Mouse (Mus musculus): Measurements from ENCODE around the gene Mfap3. TPM values are rescaled to one million over a fixed set of nuclear protein-coding genes. Genes with fewer than 3 reads are reported as not detected.
A peak's percentile ranks its signal among the peaks of the same experiment; 100 is the strongest.

The Mfap3 gene
- polyA plus RNA-seq, 1 experiment from 2014 or later, result 58.0 TPM

- no peak for DNase-seq (ENCODE audit: low spot score)
- H3K4me1 ChIP-seq (ENCODE audit: control insufficient read depth, insufficient read depth, low read length), result no peaks in the 10 kb centered on the region
- no peak overlapping the region for H3K4me3 ChIP-seq (ENCODE audit: low read depth, low read length)
- H3K27ac ChIP-seq (ENCODE audit: low read depth, low read length), result no peak overlapping the region
- ATAC-seq (ENCODE audit: insufficient read depth, low FRiP score, low TSS enrichment), result no peak
- H3K4me2 ChIP-seq (ENCODE audit: low read depth), result no peak overlapping the region
- H3K36me3 ChIP-seq (ENCODE audit: control insufficient read depth, insufficient read depth, low read length), result peaks cover 7% of the 10 kb centered on the region
- no peaks in the 10 kb centered on the region for H3K9me3 ChIP-seq (ENCODE audit: control insufficient read depth, low read length)
- H3K27me3 ChIP-seq (ENCODE audit: control insufficient read depth, insufficient read depth, low read length), result no peaks in the 10 kb centered on the region
- 66% methylated on average over 3 of the region's 3 CpGs for WGBS
- no peak overlapping the region for H3K9ac ChIP-seq (ENCODE audit: low read length)
Observed at GRCm38 (mm10) chr11:57496462-57497039, 21.9 kb upstream of the Mfap3 start.

GRCm38 (mm10) chr11:57497701-57498100, 20.8 kb upstream of the Mfap3 start:
- H3K27ac ChIP-seq (ENCODE audit: low read depth, low read length), result no peak overlapping the region
- ATAC-seq (ENCODE audit: insufficient read depth, low FRiP score, low TSS enrichment) (no peak), DNase-seq (ENCODE audit: low spot score) (no peak)
- H3K4me2 ChIP-seq (ENCODE audit: low read depth), result no peak overlapping the region
- H3K9me3 ChIP-seq (ENCODE audit: control insufficient read depth, low read length), result no peaks in the 10 kb centered on the region
- peaks cover 7% of the 10 kb centered on the region for H3K36me3 ChIP-seq (ENCODE audit: control insufficient read depth, insufficient read depth, low read length)
- H3K9ac ChIP-seq (ENCODE audit: low read length), result no peak overlapping the region
- no peaks in the 10 kb centered on the region for H3K4me1 ChIP-seq (ENCODE audit: control insufficient read depth, insufficient read depth, low read length)
- H3K27me3 ChIP-seq (ENCODE audit: control insufficient read depth, insufficient read depth, low read length), result no peaks in the 10 kb centered on the region
- 64% methylated on average over 3 of the region's 3 CpGs for WGBS
- no peak overlapping the region for H3K4me3 ChIP-seq (ENCODE audit: low read depth, low read length)

- WGBS, result 92% methylated on average over 5 of the region's 5 CpGs
- H3K27ac ChIP-seq (ENCODE audit: low read depth, low read length), result no peak overlapping the region
- ATAC-seq (ENCODE audit: insufficient read depth, low FRiP score, low TSS enrichment) (no peak), DNase-seq (ENCODE audit: low spot score) (no peak)
- no peak overlapping the region for H3K4me3 ChIP-seq (ENCODE audit: low read depth, low read length)
- no peaks in the 10 kb centered on the region for H3K4me1 ChIP-seq (ENCODE audit: control insufficient read depth, insufficient read depth, low read length)
- H3K9me3 ChIP-seq (ENCODE audit: control insufficient read depth, low read length), result no peaks in the 10 kb centered on the region
- no peak overlapping the region for H3K4me2 ChIP-seq (ENCODE audit: low read depth)
- H3K36me3 ChIP-seq (ENCODE audit: control insufficient read depth, insufficient read depth, low read length), result peaks cover 5% of the 10 kb centered on the region
- no peaks in the 10 kb centered on the region for H3K27me3 ChIP-seq (ENCODE audit: control insufficient read depth, insufficient read depth, low read length)
- no peak overlapping the region for H3K9ac ChIP-seq (ENCODE audit: low read length)
Observed at GRCm38 (mm10) chr11:57498215-57498614, 20.2 kb upstream of the Mfap3 start.

- H3K4me3 ChIP-seq (ENCODE audit: low read depth, low read length), result no peak overlapping the region
- DNase-seq (ENCODE audit: low spot score), result no peak
- 94% methylated on average over 5 of the region's 5 CpGs for WGBS
- no peak overlapping the region for H3K4me2 ChIP-seq (ENCODE audit: low read depth)
- H3K27me3 ChIP-seq (ENCODE audit: control insufficient read depth, insufficient read depth, low read length), result no peaks in the 10 kb centered on the region
- H3K9ac ChIP-seq (ENCODE audit: low read length), result no peak overlapping the region
- no peaks in the 10 kb centered on the region for H3K9me3 ChIP-seq (ENCODE audit: control insufficient read depth, low read length)
- H3K4me1 ChIP-seq (ENCODE audit: control insufficient read depth, insufficient read depth, low read length), result no peaks in the 10 kb centered on the region
- no peak overlapping the region for H3K27ac ChIP-seq (ENCODE audit: low read depth, low read length)
- no peak for ATAC-seq (ENCODE audit: insufficient read depth, low FRiP score, low TSS enrichment)
- H3K36me3 ChIP-seq (ENCODE audit: control insufficient read depth, insufficient read depth, low read length), result peaks cover 4% of the 10 kb centered on the region
Observed at GRCm38 (mm10) chr11:57503155-57503554, 15.3 kb upstream of the Mfap3 start.

- Histone ChIP-seq H3K4me3 (ENCODE audit: low read depth, low read length) (no peak overlapping the region), H3K9ac (ENCODE audit: low read length) (no peak overlapping the region), H3K27ac (ENCODE audit: low read depth, low read length) (no peak overlapping the region), H3K9me3 (ENCODE audit: control insufficient read depth, low read length) (no peaks in the 10 kb centered on the region), H3K4me1 (ENCODE audit: control insufficient read depth, insufficient read depth, low read length) (no peaks in the 10 kb centered on the region), H3K36me3 (ENCODE audit: control insufficient read depth, insufficient read depth, low read length) (peaks cover 8% of the 10 kb centered on the region), H3K4me2 (ENCODE audit: low read depth) (no peak overlapping the region), H3K27me3 (ENCODE audit: control insufficient read depth, insufficient read depth, low read length) (no peaks in the 10 kb centered on the region)
- ATAC-seq (ENCODE audit: insufficient read depth, low FRiP score, low TSS enrichment), result no peak
- DNase-seq (ENCODE audit: low spot score), result no peak
- 30% methylated on average over 6 of the region's 6 CpGs for WGBS
Observed at GRCm38 (mm10) chr11:57506899-57507298, 11.6 kb upstream of the Mfap3 start.

- H3K27me3 ChIP-seq (ENCODE audit: control insufficient read depth, insufficient read depth, low read length), result no peaks in the 10 kb centered on the region
- ATAC-seq (ENCODE audit: insufficient read depth, low FRiP score, low TSS enrichment) (no peak), DNase-seq (ENCODE audit: low spot score) (no peak)
- H3K4me1 ChIP-seq (ENCODE audit: control insufficient read depth, insufficient read depth, low read length), result peaks cover 8% of the 10 kb centered on the region; the same call in 1 of the 2 replicates
- H3K27ac ChIP-seq (ENCODE audit: low read depth, low read length), result no peak overlapping the region
- no peak overlapping the region for H3K4me3 ChIP-seq (ENCODE audit: low read depth, low read length)
- WGBS, result 93% methylated on average over 5 of the region's 5 CpGs
- no peak overlapping the region for H3K9ac ChIP-seq (ENCODE audit: low read length)
- no peaks in the 10 kb centered on the region for H3K9me3 ChIP-seq (ENCODE audit: control insufficient read depth, low read length)
- no peak overlapping the region for H3K4me2 ChIP-seq (ENCODE audit: low read depth)
- H3K36me3 ChIP-seq (ENCODE audit: control insufficient read depth, insufficient read depth, low read length), result peaks cover 8% of the 10 kb centered on the region
Observed at GRCm38 (mm10) chr11:57515218-57515617, 3.2 kb upstream of the Mfap3 start.

GRCm38 (mm10) chr11:57516946-57517441, 1.5 kb upstream of the Mfap3 start:
- ATAC-seq (ENCODE audit: insufficient read depth, low FRiP score, low TSS enrichment), result no peak
- H3K4me2 ChIP-seq (ENCODE audit: low read depth), result no peak overlapping the region
- H3K27me3 ChIP-seq (ENCODE audit: control insufficient read depth, insufficient read depth, low read length), result no peaks in the 10 kb centered on the region
- peaks cover 8% of the 10 kb centered on the region; the same call in 1 of the 2 replicates for H3K4me1 ChIP-seq (ENCODE audit: control insufficient read depth, insufficient read depth, low read length)
- H3K4me3 ChIP-seq (ENCODE audit: low read depth, low read length), result no peak overlapping the region
- 75% methylated on average over 5 of the region's 5 CpGs for WGBS
- H3K9ac ChIP-seq (ENCODE audit: low read length), result no peak overlapping the region
- H3K27ac ChIP-seq (ENCODE audit: low read depth, low read length), result no peak overlapping the region
- H3K36me3 ChIP-seq (ENCODE audit: control insufficient read depth, insufficient read depth, low read length), result peaks cover 5% of the 10 kb centered on the region; the same call in 1 of the 2 replicates
- DNase-seq (ENCODE audit: low spot score), result no peak
- H3K9me3 ChIP-seq (ENCODE audit: control insufficient read depth, low read length), result no peaks in the 10 kb centered on the region

- no peaks in the 10 kb centered on the region for H3K9me3 ChIP-seq (ENCODE audit: control insufficient read depth, low read length)
- H3K4me2 ChIP-seq (ENCODE audit: low read depth), result peak overlapping the region; percentile 56
- ATAC-seq (ENCODE audit: insufficient read depth, low FRiP score, low TSS enrichment) (peak; percentile 49), DNase-seq (ENCODE audit: low spot score) (no peak)
- under 1% methylated on average over 14 of the region's 16 CpGs for WGBS
- H3K27ac ChIP-seq (ENCODE audit: low read depth, low read length), result no peak overlapping the region
- H3K36me3 ChIP-seq (ENCODE audit: control insufficient read depth, insufficient read depth, low read length), result 0 out of 2 replicates have a peak, but pooled peaks cover 2% of the 10 kb centered on the region
- H3K4me3 ChIP-seq (ENCODE audit: low read depth, low read length), result peak overlapping the region; percentile 91
- peaks cover 8% of the 10 kb centered on the region; the same call in 1 of the 2 replicates for H3K4me1 ChIP-seq (ENCODE audit: control insufficient read depth, insufficient read depth, low read length)
- peak overlapping the region; percentile 87 for H3K9ac ChIP-seq (ENCODE audit: low read length)
- no peaks in the 10 kb centered on the region for H3K27me3 ChIP-seq (ENCODE audit: control insufficient read depth, insufficient read depth, low read length)
Observed at GRCm38 (mm10) chr11:57518751-57519148, 286 bp downstream of the Mfap3 start.

- WGBS, result 76% methylated on average over 5 of the region's 5 CpGs
- Histone ChIP-seq H3K9me3 (ENCODE audit: control insufficient read depth, low read length) (no peaks in the 10 kb centered on the region), H3K27ac (ENCODE audit: low read depth, low read length) (no peak overlapping the region), H3K9ac (ENCODE audit: low read length) (peak overlapping the region; percentile 87), H3K36me3 (ENCODE audit: control insufficient read depth, insufficient read depth, low read length) (0 out of 2 replicates have a peak, but pooled peaks cover 2% of the 10 kb centered on the region), H3K4me3 (ENCODE audit: low read depth, low read length) (peak overlapping the region; percentile 91), H3K27me3 (ENCODE audit: control insufficient read depth, insufficient read depth, low read length) (no peaks in the 10 kb centered on the region), H3K4me2 (ENCODE audit: low read depth) (peak overlapping the region; percentile 56), H3K4me1 (ENCODE audit: control insufficient read depth, insufficient read depth, low read length) (peaks cover 8% of the 10 kb centered on the region; the same call in 1 of the 2 replicates)
- DNase-seq (ENCODE audit: low spot score) (no peak), ATAC-seq (ENCODE audit: insufficient read depth, low FRiP score, low TSS enrichment) (no peak)
Observed at GRCm38 (mm10) chr11:57519304-57519703, 840 bp downstream of the Mfap3 start.
